Mouse (Mus musculus) forebrain, embryonic 14.5 days (tissue): ENCODE data around the gene Gm10912. TPM values are rescaled to one million over a fixed set of nuclear protein-coding genes. Genes with fewer than 3 reads are reported as not detected.
A peak's percentile ranks its signal among the peaks of the same experiment; 100 is the strongest.
"Not testable (repeated sequence)": the region's sequence is repeated elsewhere in the genome, so short reads cannot be mapped to it uniquely, and the experiment has no call there.

Source experiments
- ATAC-seq: fragments of 200-750 bp; cut with Nextera tagmentation; 2 replicates; pipeline ENCODE4 v1.8.0; 2017; ENCODE audit warnings: mild to moderate bottlenecking, moderate library complexity
- DNase-seq: peaks from one replicate; pipeline ENCODE4 v3.0.0-alpha.2; 2015; ENCODE audit warnings: low spot score
- H3K27ac ChIP-seq: fragments of 300-500 bp; sonication (generic); 2 replicates; pipeline ENCODE4 v1.5.1; 2014; ENCODE audit warnings: low read depth, mild to moderate bottlenecking, control low read depth, low read length, moderate library complexity
- H3K27me3 ChIP-seq: fragments of 300-500 bp; sonication (generic); replicated peaks from 2 replicates; pipeline ENCODE4 v1.6.1; 2014; ENCODE audit warnings: low read length, control low read depth, mixed read lengths; ENCODE audit not compliant: control insufficient read depth, insufficient read depth
- H3K36me3 ChIP-seq: fragments of 300-500 bp; sonication (generic); 2 replicates; pipeline ENCODE4 v1.6.1; 2014; ENCODE audit warnings: low read length, control low read depth; ENCODE audit not compliant: control insufficient read depth, insufficient read depth
- H3K4me1 ChIP-seq: fragments of 300-500 bp; sonication (generic); 2 replicates; pipeline ENCODE4 v1.6.1; 2014; ENCODE audit warnings: antibody characterized with exemption, low read length, control low read depth; ENCODE audit not compliant: control insufficient read depth, insufficient read depth
- H3K4me2 ChIP-seq: fragments of 300-500 bp; sonication (generic); 2 replicates; pipeline ENCODE4 v1.6.1; 2014; ENCODE audit warnings: mild to moderate bottlenecking, control low read depth, low read length
- H3K4me3 ChIP-seq: fragments of 300-500 bp; sonication (generic); 2 replicates; pipeline ENCODE4 v1.5.1; 2014; ENCODE audit warnings: low read depth, low read length, control low read depth
- H3K9ac ChIP-seq: fragments of 300-500 bp; sonication (generic); 2 replicates; pipeline ENCODE4 v1.6.1; 2014; ENCODE audit warnings: mild to moderate bottlenecking, low read length, control low read depth, moderate library complexity
- H3K9me3 ChIP-seq: fragments of 300-500 bp; sonication (generic); replicated peaks from 2 replicates; pipeline ENCODE4 v1.6.1; 2016; ENCODE audit warnings: low read length, control low read depth, mixed read lengths; ENCODE audit not compliant: control insufficient read depth
- WGBS: fragments of 180-500 bp; shearing (Covaris S2); extraction: QIAGEN DNeasy Blood & Tissue Kit; methylation state at CpG from one replicate; pipeline ENCODE4 v1.1.7; 2014; 5-methylcytosine and 5-hydroxymethylcytosine counted together
- polyA plus RNA-seq: library from polyadenylated mRNA; unstranded; fragments of >200 nt; fragmentation: Nextera tagmentation; extraction: Ambion mirVana; gene quantifications from 2 replicates; pipeline ENCODE4 v1.2.1, GENCODE M21; 2014

Gm10912 gene
- not detected in 2 replicates for polyA plus RNA-seq

- not testable (repeated sequence) for H3K9ac ChIP-seq, H3K27ac ChIP-seq, ATAC-seq, H3K4me3 ChIP-seq, H3K4me1 ChIP-seq, H3K9me3 ChIP-seq, H3K36me3 ChIP-seq, DNase-seq, H3K27me3 ChIP-seq, H3K4me2 ChIP-seq
- 91% methylated on average over 6 of the region's 6 CpGs for WGBS
Measured at GRCm38 (mm10) chr2:104065526-104065925, at the start of gene Gm10912. Gene Gm10912, plus strand, starts transcription at chr2:104065826.

- ATAC-seq, result no peak
- H3K36me3 ChIP-seq, result no peaks in the 10 kb centered on the region
- WGBS, result 83% methylated on average over 7 of the region's 7 CpGs
Measured at GRCm38 (mm10) chr2:104023096-104023495, 42.5 kb upstream of the Gm10912 start.

GRCm38 (mm10) chr2:104024656-104025055, 41.0 kb upstream of the Gm10912 start:
- Histone ChIP-seq H3K9me3 (no peaks in the 10 kb centered on the region), H3K27ac (no peak overlapping the region), H3K4me3 (no peak overlapping the region), H3K9ac (no peak overlapping the region), H3K27me3 (no peaks in the 10 kb centered on the region), H3K4me2 (no peak overlapping the region), H3K36me3 (no peaks in the 10 kb centered on the region), H3K4me1 (peaks cover 11% of the 10 kb centered on the region)
- ATAC-seq, result no peak
- 94% methylated on average over 4 of the region's 4 CpGs for WGBS
- no peak for DNase-seq

More at GRCm38 (mm10) chr2:104023096-104023495, 42.5 kb upstream of the Gm10912 start:
- DNase-seq, result no peak
- Histone ChIP-seq H3K4me3 (no peak overlapping the region), H3K27me3 (no peaks in the 10 kb centered on the region), H3K4me2 (no peak overlapping the region), H3K27ac (no peak overlapping the region), H3K9ac (no peak overlapping the region), H3K9me3 (no peaks in the 10 kb centered on the region), H3K4me1 (no peaks in the 10 kb centered on the region; the same call in 1 of the 2 replicates)

GRCm38 (mm10) chr2:104027458-104028138, 38.0 kb upstream of the Gm10912 start, which contains the start of gene Fbxo3:
Gene Fbxo3, plus strand, starts transcription at chr2:104027721.
- H3K9ac ChIP-seq, result peak within 1 kb of the TSS; percentile 93
- peak; percentile 76 for DNase-seq
- peaks cover 6% of the 10 kb centered on the region; the same call in 1 of the 2 replicates for H3K36me3 ChIP-seq
- no peaks in the 10 kb centered on the region for H3K9me3 ChIP-seq
- H3K27ac ChIP-seq, result peak within 1 kb of the TSS; percentile 39; the same call in 1 of the 2 replicates
- peak; percentile 98 for ATAC-seq
- WGBS, result under 1% methylated on average over 34 of the region's 44 CpGs
- H3K4me1 ChIP-seq, result peaks cover 14% of the 10 kb centered on the region
- peak within 1 kb of the TSS; percentile 84 for H3K4me2 ChIP-seq
- peak within 1 kb of the TSS; percentile 85 for H3K4me3 ChIP-seq
- H3K27me3 ChIP-seq, result no peaks in the 10 kb centered on the region

GRCm38 (mm10) chr2:104028139-104028723, 37.4 kb upstream of the Gm10912 start, which contains the start of gene 4931422A03Rik:
Gene 4931422A03Rik, minus strand, starts transcription at chr2:104028361.
- Histone ChIP-seq H3K4me3 (peak within 1 kb of the TSS; percentile 85), H3K4me1 (peaks cover 14% of the 10 kb centered on the region), H3K27me3 (no peaks in the 10 kb centered on the region), H3K9me3 (no peaks in the 10 kb centered on the region), H3K9ac (peak within 1 kb of the TSS; percentile 93), H3K36me3 (peaks cover 7% of the 10 kb centered on the region), H3K27ac (peak within 1 kb of the TSS; percentile 39; the same call in 1 of the 2 replicates), H3K4me2 (peak within 1 kb of the TSS; percentile 84)
- DNase-seq, result peak; percentile 17
- 1% methylated on average over 32 of the region's 32 CpGs for WGBS
- peak; percentile 71 for ATAC-seq

- peaks cover 12% of the 10 kb centered on the region for H3K36me3 ChIP-seq
- no peak overlapping the region for H3K27ac ChIP-seq
- no peaks in the 10 kb centered on the region for H3K9me3 ChIP-seq
- H3K4me3 ChIP-seq, result peak overlapping the region; percentile 85; the same call in 1 of the 2 replicates
- no peak overlapping the region for H3K9ac ChIP-seq
- 76% methylated on average over 2 of the region's 2 CpGs for WGBS
- no peaks in the 10 kb centered on the region for H3K27me3 ChIP-seq
- H3K4me2 ChIP-seq, result peak overlapping the region; percentile 84
- ATAC-seq (no peak), DNase-seq (no peak)
- peaks cover 14% of the 10 kb centered on the region for H3K4me1 ChIP-seq
Measured at GRCm38 (mm10) chr2:104029074-104029473, 36.6 kb upstream of the Gm10912 start.

GRCm38 (mm10) chr2:104030381-104030780, 35.2 kb upstream of the Gm10912 start:
- no peak overlapping the region for H3K4me3 ChIP-seq
- no peaks in the 10 kb centered on the region for H3K27me3 ChIP-seq
- 86% methylated on average over 3 of the region's 3 CpGs for WGBS
- H3K9me3 ChIP-seq, result no peaks in the 10 kb centered on the region
- ATAC-seq (no peak), DNase-seq (no peak)
- peaks cover 14% of the 10 kb centered on the region for H3K4me1 ChIP-seq
- H3K36me3 ChIP-seq, result peaks cover 14% of the 10 kb centered on the region
- no peak overlapping the region for H3K27ac ChIP-seq
- H3K4me2 ChIP-seq, result no peak overlapping the region
- H3K9ac ChIP-seq, result no peak overlapping the region

- H3K4me1 ChIP-seq, result peaks cover 14% of the 10 kb centered on the region
- no peak overlapping the region for H3K4me2 ChIP-seq
- no peak overlapping the region for H3K4me3 ChIP-seq
- WGBS, result 83% methylated on average over 3 of the region's 3 CpGs
- no peak overlapping the region for H3K27ac ChIP-seq
- no peaks in the 10 kb centered on the region for H3K9me3 ChIP-seq
- H3K27me3 ChIP-seq, result no peaks in the 10 kb centered on the region
- H3K9ac ChIP-seq, result no peak overlapping the region
- peaks cover 25% of the 10 kb centered on the region for H3K36me3 ChIP-seq
- no peak for DNase-seq
- ATAC-seq, result no peak
Measured at GRCm38 (mm10) chr2:104032056-104032455, 33.6 kb upstream of the Gm10912 start.
